In genomic region chr16:85803613-85804551, GRCm38 (mm10) we compare ENCODE assay signal across 8 mouse cellular contexts. TPM values are rescaled to one million over a fixed set of nuclear protein-coding genes. Genes with fewer than 3 reads are reported as not detected.
DNase-seq lines count a peak whose midpoint lies in the region; ATAC-seq and TF ChIP-seq lines count a peak whose summit lies in the region.

No protein-coding gene starts in this region.

- peak overlapping the region; percentile 86 for H3K9ac ChIP-seq in intestine, embryonic 16.5 days (ENCODE audit: low read depth, low read length)
- no peak overlapping the region for H3K9ac ChIP-seq in liver, embryonic 14.5 days (replicated peaks)
- H3K9ac ChIP-seq in neural tube, embryonic 14.5 days (replicated peaks; ENCODE audit: low read depth, low read length) = peak overlapping the region; percentile 61

- peak overlapping the region; percentile 59 for H3K4me3 ChIP-seq in cortical plate, adult 2 months (ENCODE audit: insufficient read depth, low read length)
- H3K4me3 ChIP-seq in intestine, embryonic 16.5 days (ENCODE audit: low read length) = peak overlapping the region; percentile 76
- peak overlapping the region; percentile 11 to 48; a peak in 3 of 4 replicates for H3K4me3 ChIP-seq in liver, embryonic 14.5 days (ENCODE audit: insufficient read depth in 1 of 2, low read depth in 2 of 2, low read length in 2 of 2)
- peak overlapping the region; percentile 58 for H3K4me3 ChIP-seq in neural tube, embryonic 14.5 days (ENCODE audit: low read depth, low read length)

- no peaks in the 10 kb centered on the region for H3K4me1 ChIP-seq in cortical plate, adult 2 months (ENCODE audit: control insufficient read depth, insufficient read depth, low read length)
- peaks cover 8% of the 10 kb centered on the region; the same call in 1 of the 2 replicates for H3K4me1 ChIP-seq in intestine, embryonic 16.5 days (ENCODE audit: control insufficient read depth, insufficient read depth, low read length)
- H3K4me1 ChIP-seq in liver, embryonic 14.5 days (replicated peaks; ENCODE audit: control insufficient read depth in 2 of 2, insufficient read depth in 2 of 2, low read length in 1 of 2) = no peaks in the 10 kb centered on the region
- H3K4me1 ChIP-seq in neural tube, embryonic 14.5 days (ENCODE audit: control insufficient read depth, insufficient read depth, low read length) = peaks cover 6% of the 10 kb centered on the region; the same call in 1 of the 2 replicates

- ATAC-seq in granulocyte monocyte progenitor cell, adult 5-6 weeks (replicated peaks; ENCODE audit: poor library complexity, severe bottlenecking) = peak; percentile 17
- ATAC-seq in intestine, embryonic 16.5 days = peak; percentile 20
- peak; percentile 9; the same call in 1 of the 2 replicates for ATAC-seq in liver, embryonic 14.5 days (ENCODE audit: insufficient read depth)
- no peak for ATAC-seq in neural tube, embryonic 14.5 days (ENCODE audit: low read depth)
- no peak for ATAC-seq in inflammation-experienced regulatory T-cells, adult 6 months

- no peak for TF ChIP-seq EP300 in liver, embryonic 14.5 days (IDR thresholded peaks at IDR 0.05; ENCODE audit: low read depth)

- DNase-seq in frontal cortex, postnatal 36 days (ENCODE audit: low spot score in 2 of 2) = peak; percentile 24 to 27
- no peak for DNase-seq in frontal cortex, postnatal 25 days (ENCODE audit: low spot score in 2 of 2)
- no peak for DNase-seq in liver, embryonic 14.5 days (ENCODE audit: low read depth in 3 of 3, low spot score in 3 of 3)

- no peaks in the 10 kb centered on the region for H3K27me3 ChIP-seq in intestine, embryonic 16.5 days (replicated peaks; ENCODE audit: control insufficient read depth, insufficient read depth, low read length)
- peaks cover 29% of the 10 kb centered on the region for H3K27me3 ChIP-seq in liver, embryonic 14.5 days (ENCODE audit: control insufficient read depth, insufficient read depth, low read length)
- H3K27me3 ChIP-seq in neural tube, embryonic 14.5 days (ENCODE audit: control insufficient read depth, insufficient read depth, low read length) = peaks cover 3% of the 10 kb centered on the region; the same call in 1 of the 2 replicates

- 2% methylated on average over 25 of the region's 25 CpGs for WGBS in intestine, embryonic 16.5 days
- under 1% methylated on average over 23 of the region's 25 CpGs for WGBS in liver, embryonic 14.5 days (ENCODE audit: insufficient replicate concordance)
- under 1% methylated on average over 24 of the region's 25 CpGs for WGBS in neural tube, embryonic 14.5 days

- TF ChIP-seq POLR2A in cortical plate, adult 2 months (IDR thresholded peaks at IDR 0.05; ENCODE audit: extremely low read depth, insufficient read depth, low read length) = no peak

- H3K27ac ChIP-seq in cortical plate, adult 2 months (ENCODE audit: insufficient read depth, low read length) = peak overlapping the region; percentile 68
- H3K27ac ChIP-seq in intestine, embryonic 16.5 days (ENCODE audit: low read length) = peak overlapping the region; percentile 95
- no peak overlapping the region for H3K27ac ChIP-seq in liver, embryonic 14.5 days
- H3K27ac ChIP-seq in neural tube, embryonic 14.5 days (ENCODE audit: low read depth, low read length) = peak overlapping the region; percentile 45

- H3K4me2 ChIP-seq in intestine, embryonic 16.5 days (ENCODE audit: low read depth, low read length) = peak overlapping the region; percentile 95
- peak overlapping the region; percentile 61 for H3K4me2 ChIP-seq in liver, embryonic 14.5 days (ENCODE audit: low read depth)
- peak overlapping the region; percentile 99 for H3K4me2 ChIP-seq in neural tube, embryonic 14.5 days (ENCODE audit: low read depth, low read length)

- H3K9me3 ChIP-seq in intestine, embryonic 16.5 days (ENCODE audit: control insufficient read depth, low read length) = no peaks in the 10 kb centered on the region
- no peaks in the 10 kb centered on the region for H3K9me3 ChIP-seq in liver, embryonic 14.5 days (ENCODE audit: control insufficient read depth, low read length)
- no peaks in the 10 kb centered on the region for H3K9me3 ChIP-seq in neural tube, embryonic 14.5 days (ENCODE audit: control insufficient read depth, low read length)

- H3K36me3 ChIP-seq in intestine, embryonic 16.5 days (ENCODE audit: control insufficient read depth, insufficient read depth, low read length) = peaks cover 1% of the 10 kb centered on the region
- no peaks in the 10 kb centered on the region for H3K36me3 ChIP-seq in liver, embryonic 14.5 days (replicated peaks; ENCODE audit: control insufficient read depth, insufficient read depth, low read depth)
- no peaks in the 10 kb centered on the region for H3K36me3 ChIP-seq in neural tube, embryonic 14.5 days (ENCODE audit: control insufficient read depth, insufficient read depth, low read length)

- TF ChIP-seq CTCF in cortical plate, adult 2 months (IDR thresholded peaks at IDR 0.05; ENCODE audit: extremely low read depth, insufficient read depth, low read length) = no peak
- no peak for TF ChIP-seq CTCF in liver, embryonic 14.5 days (IDR thresholded peaks at IDR 0.05; ENCODE audit: low read depth)

RNA-seq across cellular contexts. Expression of gene Adamts1, which starts 1.0 kb away (rescaled TPM):
- 6.8 and 8.1 TPM in 2 replicates for polyA plus RNA-seq in cortical plate, adult 2 months (2012; rRNA removed)
- total RNA-seq in granulocyte monocyte progenitor cell, adult 5-6 weeks (2014; fragmentation: Nextera tagmentation) = not detected in 2 replicates
- total RNA-seq in granulocyte monocyte progenitor cell, adult 5-6 weeks (2017) = 0.26 and 0.52 TPM in 2 replicates
- 22.4 TPM in 2 replicates for polyA plus RNA-seq in intestine, embryonic 16.5 days (2015; fragmentation: Nextera tagmentation; extraction: Ambion mirVana)
- 2.9 and 3.9 TPM in 2 replicates for polyA plus RNA-seq in liver, embryonic 14.5 days (2012; rRNA removed)
- 4.2 and 4.6 TPM in 2 replicates for polyA plus RNA-seq in liver, embryonic 14.5 days (2014; fragmentation: Nextera tagmentation; extraction: Ambion mirVana)
- polyA plus RNA-seq in neural tube, embryonic 14.5 days (2014; fragmentation: Nextera tagmentation; extraction: Ambion mirVana) = 2.8 and 9.2 TPM in 2 replicates
- polyA plus RNA-seq in inflammation-experienced regulatory T-cells, adult 6 months (2017; shearing (Covaris generic)) = not detected

Comparison
In these comparisons a context has a peak if more than half of its experiments do, and no peak if none do; other contexts are left out.
1. DNase-seq: peak in frontal cortex, postnatal 36 days (2 of 2); none in frontal cortex, postnatal 25 days (0 of 2) and liver, embryonic 14.5 days (0 of 3).
2. ATAC-seq: peak in granulocyte monocyte progenitor cell, adult 5-6 weeks (single experiment), intestine, embryonic 16.5 days (single experiment) and liver, embryonic 14.5 days (single experiment); none in neural tube, embryonic 14.5 days (single experiment) and inflammation-experienced regulatory T-cells, adult 6 months (single experiment).
3. Peak in every context shown above with its lines, with median percentiles within 50 percentile points of each other: H3K4me3 ChIP-seq and H3K4me2 ChIP-seq.